Mouse (Mus musculus) liver, embryonic 14.5 days (tissue): ENCODE measurements around the gene Ppp1r12a.

ENCODE experiments used
- CTCF ChIP-seq: IDR thresholded peaks from 2 replicates; pipeline ENCODE4 v1.5.1; 2016; ENCODE audit warnings: antibody characterized with exemption, low read depth, control low read depth
- EP300 ChIP-seq: IDR thresholded peaks from 2 replicates; pipeline ENCODE4 v1.6.1; 2016; ENCODE audit warnings: antibody characterized with exemption, low read depth

DNA sequence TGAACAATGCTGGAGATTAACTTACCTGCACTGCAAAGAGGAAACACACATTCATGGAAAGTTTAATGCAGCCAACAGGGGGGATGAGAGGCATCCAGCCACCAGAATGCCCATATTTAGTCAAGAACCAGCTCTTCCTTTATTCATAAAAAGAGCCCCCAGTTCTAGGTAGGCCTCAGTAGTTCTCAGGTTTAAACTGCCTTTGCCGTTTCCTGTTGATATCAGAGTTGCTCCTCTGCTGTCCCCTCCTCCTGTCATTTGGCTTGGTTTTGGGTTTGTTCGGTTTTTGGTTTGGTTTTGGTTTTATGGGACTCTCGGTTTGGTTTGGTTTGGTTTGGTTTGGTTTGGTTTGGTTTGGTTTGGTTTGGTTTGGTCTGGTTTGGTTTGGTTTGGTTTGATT is 32.8 kb upstream of the Ppp1r12a start:
- no peak for TF ChIP-seq CTCF
- no peak for TF ChIP-seq EP300
